Mouse (Mus musculus): Measurements from ENCODE around the gene Efcab6. TPM values are rescaled to one million over a fixed set of nuclear protein-coding genes. Genes with fewer than 3 reads are reported as not detected.

Gene Efcab6
- polyA plus RNA-seq, 1 experiment from 2014 or later, result 0.54 TPM

DNA sequence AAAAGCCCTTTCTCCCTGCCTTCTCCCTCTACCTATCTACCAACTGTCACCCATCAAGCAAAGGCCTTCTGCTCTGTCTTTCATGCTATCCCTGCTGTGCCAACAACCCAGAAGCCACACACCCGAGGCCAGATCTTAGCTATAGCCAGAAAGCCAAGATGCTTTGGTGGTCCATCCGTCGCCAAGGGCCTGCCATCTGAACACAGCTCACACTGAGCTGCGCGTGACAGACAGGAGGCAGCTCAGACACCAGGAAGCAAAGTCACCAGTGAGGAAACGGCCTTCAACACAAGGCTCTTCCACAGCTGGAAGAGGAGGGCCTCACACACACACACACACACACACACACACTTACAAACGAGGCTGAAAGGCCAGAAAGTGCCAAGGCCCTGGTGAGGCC lies 29.7 kb upstream of the Efcab6 start:
- H3K36me3 ChIP-seq (ENCODE audit: control insufficient read depth, insufficient read depth, low read length), result no peaks in the 10 kb centered on the region
- H3K9me3 ChIP-seq (ENCODE audit: control insufficient read depth, low read depth, low read length), result no peaks in the 10 kb centered on the region

DNA sequence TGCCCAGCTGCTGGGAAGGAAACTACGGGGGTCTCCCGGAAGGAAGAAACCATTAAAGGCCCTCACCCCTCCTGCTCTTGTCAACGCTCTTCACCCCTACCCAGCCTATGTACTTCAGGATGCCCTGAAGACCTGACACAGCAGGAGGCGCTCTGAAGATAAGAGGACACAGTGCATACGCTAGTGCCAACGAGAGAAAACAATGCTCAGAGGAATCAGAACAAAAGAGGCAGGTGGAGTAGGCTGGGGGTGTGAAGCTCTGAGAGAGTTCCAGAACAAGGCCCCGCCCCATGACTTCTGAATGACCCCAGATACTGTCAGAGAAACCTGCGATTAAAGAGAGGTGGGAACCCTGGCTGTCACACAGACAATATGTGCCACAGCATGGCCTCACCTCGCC lies 21.6 kb upstream of the Efcab6 start:
- no peak overlapping the region for H3K27ac ChIP-seq (ENCODE audit: low read length)
- ATAC-seq (ENCODE audit: insufficient number of reproducible peaks, insufficient read depth, low FRiP score, low read depth), result 0 out of 2 replicates have a peak, but pooled peaks have one; percentile 10
- 40% methylated on average over 9 of the region's 9 CpGs for WGBS

More for the DNA sequence above, 29.7 kb upstream of the Efcab6 start:
- Histone ChIP-seq H3K4me2 (replicated peaks; ENCODE audit: low read depth, low read length) (no peak overlapping the region), H3K27ac (ENCODE audit: low read length) (no peak overlapping the region), H3K27me3 (ENCODE audit: control insufficient read depth, insufficient read depth, low read length) (no peaks in the 10 kb centered on the region), H3K9ac (replicated peaks; ENCODE audit: low read depth, low read length) (no peak overlapping the region), H3K4me3 (ENCODE audit: low read depth, low read length) (no peak overlapping the region), H3K4me1 (ENCODE audit: control insufficient read depth, insufficient read depth, low read length) (no peaks in the 10 kb centered on the region)
- 54% methylated on average over 7 of the region's 7 CpGs for WGBS
- ATAC-seq (ENCODE audit: insufficient number of reproducible peaks, insufficient read depth, low FRiP score, low read depth), result no peak

DNA sequence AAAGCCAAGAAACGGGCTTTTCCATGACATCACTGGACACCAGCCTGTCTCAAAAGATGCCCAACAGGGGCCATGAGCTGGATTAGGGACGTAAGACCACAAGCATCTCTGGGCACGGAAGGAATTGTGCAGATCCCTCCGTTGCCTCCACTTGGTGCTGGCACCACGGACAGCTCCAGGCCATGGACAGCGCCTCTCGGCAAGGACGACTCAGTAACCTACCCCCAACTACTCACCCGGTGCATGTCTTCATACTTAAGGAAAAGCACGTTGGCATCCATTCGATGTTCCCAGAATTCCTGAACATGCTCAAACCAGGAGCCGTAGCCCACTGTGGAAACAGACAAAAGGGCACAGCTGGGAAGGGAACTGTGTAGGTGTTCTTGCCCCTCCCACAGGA lies 21.2 kb upstream of the Efcab6 start:
- no peak overlapping the region for H3K27ac ChIP-seq (ENCODE audit: low read length)
- ATAC-seq (ENCODE audit: insufficient number of reproducible peaks, insufficient read depth, low FRiP score, low read depth), result no peak
- H3K27me3 ChIP-seq (ENCODE audit: control insufficient read depth, insufficient read depth, low read length), result no peaks in the 10 kb centered on the region
- no peak overlapping the region for H3K4me3 ChIP-seq (ENCODE audit: low read depth, low read length)
- no peaks in the 10 kb centered on the region for H3K36me3 ChIP-seq (ENCODE audit: control insufficient read depth, insufficient read depth, low read length)
- no peak overlapping the region for H3K4me2 ChIP-seq (replicated peaks; ENCODE audit: low read depth, low read length)
- H3K4me1 ChIP-seq (ENCODE audit: control insufficient read depth, insufficient read depth, low read length), result no peaks in the 10 kb centered on the region
- 23% methylated on average over 12 of the region's 12 CpGs for WGBS
- no peaks in the 10 kb centered on the region for H3K9me3 ChIP-seq (ENCODE audit: control insufficient read depth, low read depth, low read length)
- no peak overlapping the region for H3K9ac ChIP-seq (replicated peaks; ENCODE audit: low read depth, low read length)

More for the DNA sequence above, 21.6 kb upstream of the Efcab6 start:
- Histone ChIP-seq H3K4me1 (ENCODE audit: control insufficient read depth, insufficient read depth, low read length) (no peaks in the 10 kb centered on the region), H3K4me2 (replicated peaks; ENCODE audit: low read depth, low read length) (no peak overlapping the region), H3K27me3 (ENCODE audit: control insufficient read depth, insufficient read depth, low read length) (no peaks in the 10 kb centered on the region), H3K9me3 (ENCODE audit: control insufficient read depth, low read depth, low read length) (no peaks in the 10 kb centered on the region), H3K36me3 (ENCODE audit: control insufficient read depth, insufficient read depth, low read length) (no peaks in the 10 kb centered on the region), H3K4me3 (ENCODE audit: low read depth, low read length) (no peak overlapping the region), H3K9ac (replicated peaks; ENCODE audit: low read depth, low read length) (no peak overlapping the region)

DNA sequence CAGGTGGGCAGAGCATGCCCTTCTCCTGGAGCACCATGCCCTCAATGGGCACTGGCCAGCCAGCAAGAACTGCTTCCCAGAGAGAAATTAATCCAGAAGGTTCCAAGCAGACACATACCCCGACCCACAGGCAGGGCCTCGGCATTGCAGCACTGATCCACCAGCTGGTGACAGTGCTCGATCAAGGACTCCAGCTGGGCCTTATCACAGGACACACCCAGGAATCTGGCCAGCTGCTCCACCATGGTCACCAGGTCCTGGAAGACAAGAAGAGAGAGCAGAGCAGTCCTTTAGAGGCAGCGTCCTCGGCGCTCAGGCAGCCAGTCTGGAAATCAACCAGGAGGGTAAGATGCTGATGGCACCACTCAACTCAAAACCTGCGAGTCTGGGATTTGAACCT lies 14.9 kb upstream of the Efcab6 start:
- Histone ChIP-seq H3K36me3 (ENCODE audit: control insufficient read depth, insufficient read depth, low read length) (no peaks in the 10 kb centered on the region), H3K9me3 (ENCODE audit: control insufficient read depth, low read depth, low read length) (no peaks in the 10 kb centered on the region), H3K9ac (replicated peaks; ENCODE audit: low read depth, low read length) (no peak overlapping the region), H3K4me2 (replicated peaks; ENCODE audit: low read depth, low read length) (no peak overlapping the region), H3K27me3 (ENCODE audit: control insufficient read depth, insufficient read depth, low read length) (no peaks in the 10 kb centered on the region), H3K4me1 (ENCODE audit: control insufficient read depth, insufficient read depth, low read length) (no peaks in the 10 kb centered on the region), H3K4me3 (ENCODE audit: low read depth, low read length) (no peak overlapping the region), H3K27ac (ENCODE audit: low read length) (no peak overlapping the region)
- 56% methylated on average over 7 of the region's 7 CpGs for WGBS
- ATAC-seq (ENCODE audit: insufficient number of reproducible peaks, insufficient read depth, low FRiP score, low read depth), result no peak

DNA sequence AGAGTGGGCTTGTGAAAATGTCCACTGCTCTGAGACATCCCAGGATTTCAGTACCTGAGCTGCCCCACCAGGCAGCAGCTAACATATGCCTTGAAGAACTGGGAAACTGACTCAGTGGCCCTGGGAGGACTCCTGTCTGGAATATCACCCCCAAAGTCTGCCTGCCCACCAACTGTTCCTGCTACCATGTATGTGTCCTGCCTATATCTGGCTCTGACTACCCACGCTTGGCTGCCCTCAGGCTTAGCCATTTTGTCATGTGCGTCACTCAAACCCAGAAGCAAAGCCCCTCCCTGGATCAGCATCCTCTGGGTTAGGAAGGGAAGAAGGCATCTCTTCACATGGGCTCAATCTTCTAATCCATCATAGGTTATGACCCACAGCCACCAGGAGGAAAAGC lies 14.3 kb upstream of the Efcab6 start:
- Histone ChIP-seq H3K9ac (replicated peaks; ENCODE audit: low read depth, low read length) (no peak overlapping the region), H3K4me2 (replicated peaks; ENCODE audit: low read depth, low read length) (no peak overlapping the region), H3K27me3 (ENCODE audit: control insufficient read depth, insufficient read depth, low read length) (no peaks in the 10 kb centered on the region), H3K4me3 (ENCODE audit: low read depth, low read length) (no peak overlapping the region), H3K4me1 (ENCODE audit: control insufficient read depth, insufficient read depth, low read length) (no peaks in the 10 kb centered on the region), H3K36me3 (ENCODE audit: control insufficient read depth, insufficient read depth, low read length) (no peaks in the 10 kb centered on the region), H3K9me3 (ENCODE audit: control insufficient read depth, low read depth, low read length) (no peaks in the 10 kb centered on the region), H3K27ac (ENCODE audit: low read length) (no peak overlapping the region)
- 75% methylated on average over 2 of the region's 2 CpGs for WGBS
- no peak for ATAC-seq (ENCODE audit: insufficient number of reproducible peaks, insufficient read depth, low FRiP score, low read depth)

DNA sequence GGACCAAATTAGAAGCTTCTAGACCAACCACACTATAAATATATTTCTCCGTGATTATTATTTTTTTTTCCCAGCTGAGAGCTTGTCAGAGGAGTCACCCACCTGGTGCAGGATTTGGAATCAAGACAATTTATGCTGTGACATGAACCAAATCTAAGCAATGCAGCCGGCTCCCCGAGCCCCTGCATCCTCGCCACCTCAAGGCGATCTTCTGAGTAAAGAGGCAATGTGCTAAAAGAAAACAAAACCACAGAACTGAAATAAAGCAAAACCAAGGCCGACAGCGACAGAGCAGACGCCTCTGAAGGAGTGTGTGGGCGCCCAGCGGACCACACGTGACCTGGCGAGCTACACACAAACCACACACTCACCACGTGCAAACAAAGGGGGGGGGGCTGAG lies 13.5 kb upstream of the Efcab6 start:
- Histone ChIP-seq H3K4me2 (replicated peaks; ENCODE audit: low read depth, low read length) (no peak overlapping the region), H3K4me1 (ENCODE audit: control insufficient read depth, insufficient read depth, low read length) (no peaks in the 10 kb centered on the region), H3K4me3 (ENCODE audit: low read depth, low read length) (no peak overlapping the region), H3K9ac (replicated peaks; ENCODE audit: low read depth, low read length) (no peak overlapping the region), H3K27ac (ENCODE audit: low read length) (no peak overlapping the region), H3K9me3 (ENCODE audit: control insufficient read depth, low read depth, low read length) (no peaks in the 10 kb centered on the region), H3K27me3 (ENCODE audit: control insufficient read depth, insufficient read depth, low read length) (no peaks in the 10 kb centered on the region), H3K36me3 (ENCODE audit: control insufficient read depth, insufficient read depth, low read length) (no peaks in the 10 kb centered on the region)
- WGBS, result 75% methylated on average over 13 of the region's 13 CpGs
- no peak for ATAC-seq (ENCODE audit: insufficient number of reproducible peaks, insufficient read depth, low FRiP score, low read depth)

DNA sequence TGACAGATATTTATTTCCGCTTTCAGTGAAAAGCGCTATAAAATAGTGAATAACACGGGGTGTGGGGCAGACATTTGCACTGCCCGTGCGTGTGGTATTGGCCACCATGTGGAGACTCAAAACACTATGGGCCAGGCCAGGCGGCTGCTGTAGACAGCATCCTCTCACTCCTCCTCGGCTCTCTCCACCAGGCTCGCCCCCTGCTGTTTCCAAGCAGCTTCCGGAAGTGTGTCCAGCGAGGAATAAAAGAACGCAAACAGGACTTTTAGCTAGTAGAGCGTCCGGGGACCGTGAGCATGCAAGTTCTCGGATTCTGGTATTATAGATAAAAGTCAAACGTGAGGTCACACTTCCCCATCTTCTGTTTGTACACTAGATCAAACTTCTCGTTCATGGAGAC lies 12.0 kb upstream of the Efcab6 start:
- no peak overlapping the region for H3K4me2 ChIP-seq (replicated peaks; ENCODE audit: low read depth, low read length)
- WGBS, result 63% methylated on average over 17 of the region's 17 CpGs
- H3K4me3 ChIP-seq (ENCODE audit: low read depth, low read length), result no peak overlapping the region
- no peaks in the 10 kb centered on the region for H3K9me3 ChIP-seq (ENCODE audit: control insufficient read depth, low read depth, low read length)
- no peak for ATAC-seq (ENCODE audit: insufficient number of reproducible peaks, insufficient read depth, low FRiP score, low read depth)
- H3K9ac ChIP-seq (replicated peaks; ENCODE audit: low read depth, low read length), result no peak overlapping the region
- no peaks in the 10 kb centered on the region for H3K27me3 ChIP-seq (ENCODE audit: control insufficient read depth, insufficient read depth, low read length)
- no peaks in the 10 kb centered on the region for H3K4me1 ChIP-seq (ENCODE audit: control insufficient read depth, insufficient read depth, low read length)
- H3K27ac ChIP-seq (ENCODE audit: low read length), result no peak overlapping the region
- H3K36me3 ChIP-seq (ENCODE audit: control insufficient read depth, insufficient read depth, low read length), result no peaks in the 10 kb centered on the region

DNA sequence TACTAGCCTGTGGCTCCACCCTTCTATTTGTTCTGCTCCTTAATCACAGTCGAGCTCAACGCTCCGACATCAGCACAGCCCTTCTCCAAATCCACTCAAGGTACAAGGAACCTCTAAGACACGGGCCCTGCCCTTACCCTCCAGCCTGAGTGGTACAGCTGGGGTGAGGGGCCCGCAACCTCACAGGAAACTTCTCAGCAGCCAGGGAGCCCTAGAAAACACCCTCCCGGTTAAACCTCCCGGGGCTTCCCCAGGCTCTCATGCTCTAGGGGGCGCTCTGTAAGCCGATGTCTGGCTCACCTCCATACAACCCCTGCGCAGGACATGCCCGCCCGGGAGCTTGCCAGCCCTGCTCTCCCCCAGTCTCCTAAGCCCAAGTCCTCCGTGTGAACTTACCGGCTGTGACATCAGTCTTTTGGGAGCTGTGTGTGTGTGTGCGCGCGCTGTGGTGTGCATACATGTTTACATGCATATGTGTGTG lies 9.6 kb upstream of the Efcab6 start:
- 19% methylated on average over 17 of the region's 17 CpGs for WGBS
- H3K4me3 ChIP-seq (ENCODE audit: low read depth, low read length), result no peak overlapping the region
- H3K27me3 ChIP-seq (ENCODE audit: control insufficient read depth, insufficient read depth, low read length), result 0 out of 2 replicates have a peak, but pooled peaks cover 4% of the 10 kb centered on the region
- ATAC-seq (ENCODE audit: insufficient number of reproducible peaks, insufficient read depth, low FRiP score, low read depth), result no peak
- no peak overlapping the region for H3K9ac ChIP-seq (replicated peaks; ENCODE audit: low read depth, low read length)
- peak overlapping the region; percentile 8 for H3K4me2 ChIP-seq (replicated peaks; ENCODE audit: low read depth, low read length)
- H3K36me3 ChIP-seq (ENCODE audit: control insufficient read depth, insufficient read depth, low read length), result no peaks in the 10 kb centered on the region
- H3K9me3 ChIP-seq (ENCODE audit: control insufficient read depth, low read depth, low read length), result no peaks in the 10 kb centered on the region
- no peak overlapping the region for H3K27ac ChIP-seq (ENCODE audit: low read length)
- 0 out of 2 replicates have a peak, but pooled peaks cover 2% of the 10 kb centered on the region for H3K4me1 ChIP-seq (ENCODE audit: control insufficient read depth, insufficient read depth, low read length)

Measured in stomach, embryonic 14.5 days (tissue).